ENCODE assay signal across 8 mouse cellular contexts in genomic region chr5:137738516-137738915, GRCm38 (mm10). TPM values are rescaled to one million over a fixed set of nuclear protein-coding genes. Genes with fewer than 3 reads are reported as not detected.
DNase-seq lines count a peak whose midpoint lies in the region; ATAC-seq lines count a peak whose summit lies in the region.

No protein-coding gene starts in this region.

- no peak overlapping the region for H3K4me3 ChIP-seq in embryonic facial prominence, embryonic 14.5 days (ENCODE audit: low read depth, low read length)
- H3K4me3 ChIP-seq in midbrain, embryonic 12.5 days = peak overlapping the region; percentile 83; the same call in 1 of the 2 replicates

- peaks cover 39% of the 10 kb centered on the region for H3K36me3 ChIP-seq in embryonic facial prominence, embryonic 14.5 days (ENCODE audit: control insufficient read depth, insufficient read depth, low read length)
- peaks cover 34% of the 10 kb centered on the region for H3K36me3 ChIP-seq in midbrain, embryonic 12.5 days

- H3K27me3 ChIP-seq in embryonic facial prominence, embryonic 14.5 days (replicated peaks; ENCODE audit: control insufficient read depth, insufficient read depth, low read length) = no peaks in the 10 kb centered on the region
- H3K27me3 ChIP-seq in midbrain, embryonic 12.5 days = no peaks in the 10 kb centered on the region

- no peak overlapping the region for H3K4me2 ChIP-seq in embryonic facial prominence, embryonic 14.5 days (ENCODE audit: low read depth, low read length)
- peak overlapping the region; percentile 88 for H3K4me2 ChIP-seq in midbrain, embryonic 12.5 days (replicated peaks)

- 0 out of 2 replicates have a peak overlapping the region, but pooled peaks have one; percentile 6 for H3K9ac ChIP-seq in embryonic facial prominence, embryonic 14.5 days (ENCODE audit: low read depth, low read length)
- peak overlapping the region; percentile 86 for H3K9ac ChIP-seq in midbrain, embryonic 12.5 days (replicated peaks)

- peaks cover 5% of the 10 kb centered on the region; the same call in 1 of the 2 replicates for H3K4me1 ChIP-seq in embryonic facial prominence, embryonic 14.5 days (ENCODE audit: control insufficient read depth, insufficient read depth, low read length)
- H3K4me1 ChIP-seq in midbrain, embryonic 12.5 days = peaks cover 64% of the 10 kb centered on the region

- peak; percentile 25 for DNase-seq in embryo, embryonic 10.5 days (ENCODE audit: low spot score)
- DNase-seq in embryo, embryonic 9.5 days (ENCODE audit: extremely low spot score) = no peak
- DNase-seq in 416B (ENCODE audit: low read depth) = peak; percentile 67
- DNase-seq in embryonic facial prominence, embryonic 14.5 days (ENCODE audit: low spot score) = no peak
- no peak for DNase-seq in natural killer cell, adult 2 months (ENCODE audit: low spot score in 2 of 2)
- no peak for DNase-seq in gastrocnemius, postnatal 14 days
- no peak for DNase-seq in cerebellum, postnatal 36 days

- intact Hi-C loops in gastrocnemius, postnatal 14 days (cut with DNase I; ENCODE audit: low total_unique reads) = no loop called here

- WGBS in embryonic facial prominence, embryonic 14.5 days = 42% methylated on average over 4 of the region's 5 CpGs
- WGBS in midbrain, embryonic 12.5 days = 39% methylated on average over 5 of the region's 5 CpGs

- H3K27ac ChIP-seq in embryonic facial prominence, embryonic 14.5 days (replicated peaks; ENCODE audit: low read depth, low read length) = no peak overlapping the region
- peak overlapping the region; percentile 75 for H3K27ac ChIP-seq in midbrain, embryonic 12.5 days (replicated peaks)

- H3K9me3 ChIP-seq in embryonic facial prominence, embryonic 14.5 days (ENCODE audit: control insufficient read depth, low read length) = no peaks in the 10 kb centered on the region
- no peaks in the 10 kb centered on the region for H3K9me3 ChIP-seq in midbrain, embryonic 12.5 days

- no peak for ATAC-seq in embryonic facial prominence, embryonic 14.5 days (ENCODE audit: low read depth)
- no peak for ATAC-seq in midbrain, embryonic 12.5 days (ENCODE audit: low FRiP score, low read depth)

RNA-seq across cellular contexts. Expression of gene Nyap1, which starts 2.9 kb away (rescaled TPM):
- 1.5 TPM in 2 replicates for polyA plus RNA-seq in embryonic facial prominence, embryonic 14.5 days (2014; fragmentation: Nextera tagmentation; extraction: Ambion mirVana)
- polyA plus RNA-seq in midbrain, embryonic 12.5 days (2016; fragmentation: Nextera tagmentation; extraction: Ambion mirVana) = 22.1 TPM in 2 replicates
- under 1 TPM; 0.39 to 0.42 TPM for total RNA-seq in gastrocnemius, postnatal 14 days (2021)

RNA-seq across cellular contexts. Expression of gene Tsc22d4, which starts 7.0 kb away (rescaled TPM):
- polyA plus RNA-seq in embryonic facial prominence, embryonic 14.5 days (2014; fragmentation: Nextera tagmentation; extraction: Ambion mirVana) = 134 and 141 TPM in 2 replicates
- 68.4 and 71.4 TPM in 2 replicates for polyA plus RNA-seq in midbrain, embryonic 12.5 days (2016; fragmentation: Nextera tagmentation; extraction: Ambion mirVana)
- total RNA-seq in gastrocnemius, postnatal 14 days (2021) = 100 to 1,000 TPM; 118 to 156 TPM

RNA-seq across cellular contexts. Expression of gene Ppp1r35, which starts 40.1 kb away (rescaled TPM):
- 31.3 and 39.5 TPM in 2 replicates for polyA plus RNA-seq in embryonic facial prominence, embryonic 14.5 days (2014; fragmentation: Nextera tagmentation; extraction: Ambion mirVana)
- 67.7 and 73.0 TPM in 2 replicates for polyA plus RNA-seq in midbrain, embryonic 12.5 days (2016; fragmentation: Nextera tagmentation; extraction: Ambion mirVana)
- 1 to 10 TPM; 6.8 to 7.2 TPM for total RNA-seq in gastrocnemius, postnatal 14 days (2021)

RNA-seq across cellular contexts. Expression of gene Mepce, which starts 48.9 kb away (rescaled TPM):
- polyA plus RNA-seq in embryonic facial prominence, embryonic 14.5 days (2014; fragmentation: Nextera tagmentation; extraction: Ambion mirVana) = 12.2 and 15.2 TPM in 2 replicates
- 12.1 and 13.7 TPM in 2 replicates for polyA plus RNA-seq in midbrain, embryonic 12.5 days (2016; fragmentation: Nextera tagmentation; extraction: Ambion mirVana)
- total RNA-seq in gastrocnemius, postnatal 14 days (2021) = 10 to 100 TPM; 20.7 to 21.1 TPM

RNA-seq across cellular contexts. Expression of gene Zcwpw1, which starts 49.1 kb away (rescaled TPM):
- 16.5 and 18.8 TPM in 2 replicates for polyA plus RNA-seq in embryonic facial prominence, embryonic 14.5 days (2014; fragmentation: Nextera tagmentation; extraction: Ambion mirVana)
- polyA plus RNA-seq in midbrain, embryonic 12.5 days (2016; fragmentation: Nextera tagmentation; extraction: Ambion mirVana) = 14.9 and 17.9 TPM in 2 replicates
- 1 to 10 TPM in 1 of 2 experiments, under 1 TPM in 1; 0.84 to 1.7 TPM for total RNA-seq in gastrocnemius, postnatal 14 days (2021)

Comparison
In these comparisons a context has a peak if more than half of its experiments do, and no peak if none do; other contexts are left out.
1. DNase-seq: peak in embryo, embryonic 10.5 days (single experiment) and 416B (single experiment); none in embryo, embryonic 9.5 days (single experiment), embryonic facial prominence, embryonic 14.5 days (single experiment), natural killer cell, adult 2 months (0 of 2), gastrocnemius, postnatal 14 days (single experiment) and cerebellum, postnatal 36 days (0 of 2).